Mouse (Mus musculus): ENCODE measurements at regions not wholly inside any gene's neighbourhood (a gene's known extent, or its start where the extent isn't known, plus 50 kb on each side); places are given as distances from the start of the nearest gene placed in this dataset.
"Not testable (repeated sequence)": the region's sequence is repeated elsewhere in the genome, so short reads cannot be mapped to it uniquely, and the experiment has no call there.

DNA sequence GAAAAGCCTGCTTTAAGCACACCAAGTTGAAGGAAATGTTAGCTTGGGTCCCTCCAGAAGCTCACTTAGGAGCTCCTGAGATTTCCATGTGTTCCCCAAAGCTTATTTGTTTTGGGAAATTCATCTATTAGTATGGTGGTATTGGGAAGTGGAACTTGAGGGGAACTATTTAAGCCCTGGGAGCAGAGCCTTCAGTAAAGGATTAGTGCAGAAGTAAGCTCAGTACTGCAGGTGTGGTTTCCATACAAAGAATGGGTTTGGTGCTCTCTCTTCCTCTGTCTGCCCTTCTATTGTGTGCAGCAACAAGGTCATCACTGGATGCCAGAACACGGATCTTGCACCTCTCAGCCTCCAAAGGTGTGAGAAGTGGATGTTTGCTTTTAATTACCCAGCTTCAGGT lies 57.2 kb downstream of the Foxa2 start:
- no peak for DNase-seq

DNA sequence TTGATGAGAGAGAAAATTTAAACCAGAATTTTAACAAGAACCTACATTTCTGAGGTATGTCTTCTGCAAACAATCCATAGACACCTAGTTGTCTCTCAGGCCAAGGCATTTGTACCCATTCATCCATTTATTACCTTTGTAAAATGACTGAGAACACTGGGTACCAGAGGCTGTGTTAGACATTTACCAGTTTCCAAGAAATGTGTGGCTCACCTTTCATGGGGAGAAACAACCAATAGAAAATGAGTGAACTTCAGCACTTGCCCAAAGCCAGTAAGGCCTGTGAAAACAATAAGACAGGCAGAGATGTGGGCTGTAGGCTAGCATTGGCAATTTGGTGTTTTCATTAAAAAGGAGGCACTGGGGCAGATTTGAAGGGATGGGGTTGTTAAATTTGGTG lies 58.2 kb downstream of the Foxa2 start:
- DNase-seq, result no peak

DNA sequence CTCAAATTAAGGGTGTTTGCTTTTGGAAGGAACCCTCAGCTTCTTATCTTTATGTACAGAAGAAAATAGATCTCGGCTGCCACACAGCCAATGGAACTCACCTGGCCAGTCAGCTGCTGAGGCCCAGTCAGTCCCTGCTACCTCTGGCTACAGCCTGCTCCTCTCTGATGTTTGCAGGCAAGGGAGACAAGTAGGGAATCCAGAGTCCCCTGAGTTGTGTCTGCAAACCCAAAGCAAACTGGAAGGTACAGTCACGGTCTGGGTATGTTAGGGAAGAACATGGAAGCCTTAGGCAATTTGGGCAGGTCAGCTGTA lies 61.6 kb downstream of the Foxa2 start:
- no peak for DNase-seq

DNA sequence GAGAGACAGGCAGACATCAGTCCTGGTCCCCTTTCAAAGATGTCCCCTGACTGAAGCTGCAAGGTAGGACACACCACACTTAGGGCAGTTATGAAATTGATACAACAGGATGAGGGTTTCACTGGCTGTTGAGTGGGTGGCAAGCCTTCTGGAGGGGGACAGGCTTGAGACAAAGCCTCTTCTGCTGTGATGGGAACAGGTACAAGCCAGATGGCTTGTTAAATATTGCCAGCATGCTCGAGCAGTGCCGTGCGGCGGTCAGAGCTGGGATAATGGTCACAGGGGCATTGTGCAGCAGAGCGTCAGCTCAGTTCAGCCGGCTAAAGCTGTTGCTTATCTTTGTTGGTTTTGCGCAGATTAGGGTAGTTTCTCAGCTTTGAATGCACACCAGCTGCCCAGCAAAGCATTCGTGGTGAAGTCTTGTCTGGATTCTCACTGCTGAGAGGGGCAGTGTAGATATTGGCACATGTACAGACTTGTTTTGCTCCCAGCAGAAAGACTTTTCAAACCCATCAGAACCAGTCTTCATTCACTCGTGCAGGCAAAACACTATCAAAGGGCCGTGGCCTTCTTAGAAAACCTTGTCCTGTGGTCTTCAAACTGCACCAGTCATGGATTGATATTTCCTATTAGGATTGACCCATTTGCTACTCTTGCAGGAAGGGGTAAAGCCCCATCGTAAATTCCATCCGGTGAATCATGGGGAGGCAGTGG lies 62.1 kb downstream of the Foxa2 start:
- no peak for DNase-seq

DNA sequence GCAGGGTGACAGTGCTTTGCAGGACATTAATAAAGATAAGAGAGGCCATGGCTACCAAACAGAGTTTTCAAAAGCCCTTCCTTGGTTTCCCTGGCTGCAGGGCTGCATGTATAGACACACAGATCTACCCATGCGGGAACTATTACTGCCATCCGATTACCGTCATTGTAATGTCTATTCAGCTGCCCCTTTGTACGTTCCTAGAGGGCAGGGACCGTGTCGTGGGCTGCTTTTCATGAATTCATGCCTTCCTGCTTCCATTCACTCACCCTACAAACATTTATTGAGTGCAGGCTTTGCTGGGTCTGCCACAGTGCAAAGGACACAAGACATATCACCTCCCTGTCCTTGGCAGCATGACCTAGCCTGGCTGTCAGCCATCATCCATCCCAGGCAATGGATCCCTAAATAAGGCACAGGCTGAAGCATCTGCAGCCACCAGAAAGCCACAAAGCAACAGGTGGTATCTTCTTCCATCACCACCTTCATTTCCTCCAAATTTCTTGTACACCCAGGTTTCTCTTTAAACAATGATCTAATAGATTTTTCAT lies 65.8 kb downstream of the Foxa2 start:
- DNase-seq, result no peak

DNA sequence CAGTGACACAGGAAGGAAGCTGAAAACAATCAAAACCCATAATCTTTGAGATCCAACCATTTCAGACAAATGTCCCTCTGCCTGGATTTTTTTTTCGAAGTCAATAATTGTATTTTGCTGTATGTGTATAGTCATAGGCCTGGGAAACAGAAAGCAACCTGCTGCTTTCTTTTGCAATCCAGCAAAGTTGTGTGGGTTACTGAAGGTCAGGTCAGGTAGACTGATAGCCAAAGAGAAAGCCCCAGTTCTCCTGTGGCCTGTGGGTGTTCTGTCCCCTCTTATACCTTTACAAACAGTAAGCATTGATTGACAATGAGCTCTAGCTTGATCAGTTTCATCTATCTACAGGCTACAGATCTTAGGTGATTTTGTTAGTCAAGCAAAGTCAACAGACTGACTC lies 66.4 kb downstream of the Foxa2 start:
- DNase-seq, result no peak

DNA sequence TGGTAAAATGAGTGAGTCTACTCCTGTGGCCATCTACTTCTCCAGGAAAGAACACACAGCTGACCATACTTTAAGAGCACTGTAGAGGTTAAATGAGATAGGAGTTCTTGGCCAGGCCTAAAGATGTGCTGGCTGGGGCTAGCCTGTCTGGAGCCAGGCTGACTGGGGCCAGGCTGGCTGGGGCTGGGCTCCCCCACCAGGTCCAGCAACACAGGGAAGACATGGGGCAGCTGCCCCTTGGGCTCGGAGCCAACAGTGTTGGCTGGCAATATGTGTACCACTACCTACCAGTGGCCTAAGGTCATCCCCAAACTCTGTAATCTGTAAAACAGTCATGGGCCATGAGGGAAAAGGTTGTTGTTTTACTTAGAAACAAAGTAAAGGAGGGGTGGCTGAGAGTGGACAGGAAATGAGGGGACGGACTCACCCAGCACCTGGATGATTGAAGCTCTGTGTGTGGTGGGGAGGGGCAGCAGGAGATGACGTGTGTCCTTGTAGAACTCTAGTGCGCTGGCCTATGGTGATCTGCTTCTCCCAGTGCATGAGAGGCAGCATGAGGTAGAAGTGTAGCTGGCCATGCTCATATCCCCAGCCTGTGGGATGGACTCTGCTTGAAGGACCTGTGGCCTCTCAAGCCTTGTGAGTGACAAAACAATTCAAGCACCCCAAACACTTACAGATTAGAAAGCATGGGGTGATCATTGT lies 67.0 kb downstream of the Foxa2 start:
- no peak for DNase-seq

DNA sequence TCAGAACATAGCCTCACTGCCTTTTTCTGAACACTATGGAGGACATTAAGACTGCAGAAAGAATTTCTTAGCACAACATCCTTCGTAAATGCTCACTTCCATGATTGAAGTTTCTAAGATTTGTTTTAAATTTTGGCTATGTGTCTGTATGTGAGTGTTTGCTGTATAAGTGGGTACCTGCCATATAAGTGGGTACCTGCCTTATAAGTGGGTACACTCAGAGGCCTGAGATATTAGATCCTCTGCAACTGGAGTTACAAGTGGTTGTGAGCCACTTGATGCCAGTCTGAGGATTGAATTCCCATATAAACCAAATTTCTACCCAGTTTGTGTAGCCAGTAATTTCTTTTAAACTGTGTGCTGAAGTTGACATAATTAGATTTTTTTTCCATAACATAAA lies 67.8 kb downstream of the Foxa2 start:
- no peak for DNase-seq

DNA sequence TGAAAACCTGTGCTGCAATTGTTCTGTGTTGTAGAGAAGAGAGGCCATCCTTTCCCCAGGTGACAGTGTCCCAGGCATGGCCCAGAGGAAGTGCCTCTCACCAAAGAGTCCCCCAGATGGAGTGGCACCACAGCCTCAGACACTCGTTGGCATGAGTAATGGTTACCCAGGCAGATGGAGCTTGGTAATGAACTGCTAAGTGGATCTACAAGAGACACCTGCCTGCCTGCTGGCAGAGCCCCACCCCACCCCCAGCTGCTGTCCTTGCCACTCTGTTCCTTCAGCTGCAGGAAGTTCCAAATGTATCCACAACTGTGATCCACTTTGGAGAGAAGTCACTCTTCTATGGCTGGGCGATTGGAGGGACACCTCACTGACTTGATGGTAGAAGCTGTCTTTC lies 72.0 kb downstream of the Foxa2 start:
- no peak for DNase-seq

DNA sequence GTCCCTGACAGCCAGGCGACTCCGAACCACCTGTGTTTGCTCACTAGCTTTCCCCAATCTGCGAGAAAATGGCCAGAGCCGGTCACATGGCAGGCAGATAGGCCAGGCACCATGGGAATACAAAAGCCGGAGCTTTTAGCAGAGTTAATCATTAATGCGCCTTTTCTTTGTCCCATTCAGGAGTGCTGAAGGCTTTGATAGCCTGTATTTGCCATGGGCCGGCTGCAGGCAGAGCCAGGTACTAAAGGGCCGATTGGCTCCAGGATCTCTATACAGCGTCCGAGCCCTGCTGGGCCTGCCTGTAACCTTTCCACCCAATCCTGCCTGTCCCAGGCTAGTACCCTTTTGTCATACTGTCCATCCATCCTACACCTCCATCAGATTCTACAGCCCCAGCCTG lies 78.1 kb downstream of the Foxa2 start:
- DNase-seq, result no peak

DNA sequence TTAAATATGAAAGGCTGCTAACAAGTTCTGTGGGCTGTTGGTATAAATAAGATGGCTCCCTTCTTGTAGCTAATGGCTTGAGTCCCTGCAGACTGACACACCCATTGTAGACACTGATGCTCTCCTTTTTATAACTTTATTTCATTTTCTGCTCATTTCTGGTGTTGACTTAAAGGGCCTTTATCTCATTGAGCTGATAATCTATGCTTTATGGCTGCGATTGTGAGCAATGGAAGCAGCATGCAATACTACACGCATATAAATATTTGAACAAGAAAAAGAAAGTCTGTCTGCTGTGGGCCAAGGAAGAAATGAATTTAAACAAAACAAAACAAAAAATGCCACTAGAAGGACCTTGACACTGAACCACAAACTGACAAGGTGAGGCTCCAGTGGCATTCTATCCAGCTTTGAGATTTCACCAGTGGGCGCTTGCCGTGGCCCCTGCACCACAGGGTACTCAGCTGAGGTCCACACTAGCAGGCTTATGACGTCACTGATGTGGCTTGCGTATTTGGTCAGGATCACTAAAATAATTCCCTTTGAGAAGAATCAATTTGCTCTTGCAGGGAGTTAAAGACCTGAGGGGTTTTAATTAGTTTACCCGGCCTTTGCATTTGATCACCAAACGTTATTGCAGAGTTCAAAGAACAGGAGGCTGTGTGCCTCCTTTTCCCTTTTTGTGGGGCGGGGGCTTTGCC lies 78.8 kb downstream of the Foxa2 start:
- DNase-seq, result no peak

DNA sequence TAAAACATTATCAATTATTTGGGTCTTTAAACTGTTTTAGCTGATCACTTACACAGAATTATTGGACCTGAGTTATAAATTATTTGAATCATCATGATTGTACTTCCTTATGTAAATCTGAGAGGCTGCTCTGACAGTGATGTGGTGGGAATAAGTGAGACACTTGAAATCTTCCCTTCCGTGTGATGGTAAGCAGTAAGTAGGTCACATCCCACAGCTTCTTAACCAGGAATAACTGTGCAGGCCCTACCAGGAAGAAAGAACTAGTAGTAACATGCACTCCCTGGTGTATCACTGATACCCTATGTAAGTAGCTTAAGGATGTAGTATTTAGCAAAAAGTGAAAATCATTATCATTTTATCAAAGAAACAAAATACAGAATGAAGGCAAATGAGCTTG lies 83.5 kb downstream of the Foxa2 start:
- DNase-seq, result not testable (repeated sequence)

DNA sequence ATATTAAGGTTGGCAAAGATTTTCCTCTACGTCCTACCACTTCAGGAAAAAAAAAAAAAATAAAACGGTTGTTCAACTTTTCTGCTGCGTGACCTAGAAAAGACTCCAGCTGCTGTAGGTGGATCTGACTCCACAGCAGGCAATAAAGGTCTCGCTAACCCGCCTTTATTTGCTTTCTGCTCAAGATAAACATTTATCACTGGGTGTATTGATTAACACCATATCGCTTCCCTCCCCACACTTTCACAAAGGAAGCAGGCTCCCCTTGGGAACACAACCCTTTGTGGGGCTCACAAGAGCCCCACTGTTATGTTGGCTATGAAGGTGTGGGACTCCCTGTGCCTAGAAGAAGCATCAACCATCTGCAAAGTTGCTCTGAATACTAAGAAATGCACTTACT lies 85.1 kb downstream of the Foxa2 start:
- no peak for DNase-seq

DNA sequence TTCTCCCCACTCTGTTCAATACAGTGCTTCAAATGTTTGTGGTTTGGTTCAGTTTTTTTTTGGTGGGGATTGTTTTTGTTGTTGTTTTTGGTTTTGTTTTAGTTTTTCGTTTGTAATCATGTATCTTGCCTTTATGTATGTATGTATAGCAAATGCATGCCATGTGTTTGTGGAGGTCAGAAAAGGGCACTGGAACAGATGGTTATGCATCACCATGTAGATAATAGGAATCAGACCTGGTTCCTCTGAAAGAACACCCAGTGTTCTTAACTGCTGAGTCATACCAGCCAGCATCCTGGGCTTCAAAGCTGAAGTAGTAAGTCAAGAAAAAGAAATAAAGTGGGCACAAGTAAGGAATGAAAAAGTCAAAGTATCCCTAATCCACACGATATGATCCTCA lies 92.6 kb downstream of the Foxa2 start:
- no peak for DNase-seq

DNA sequence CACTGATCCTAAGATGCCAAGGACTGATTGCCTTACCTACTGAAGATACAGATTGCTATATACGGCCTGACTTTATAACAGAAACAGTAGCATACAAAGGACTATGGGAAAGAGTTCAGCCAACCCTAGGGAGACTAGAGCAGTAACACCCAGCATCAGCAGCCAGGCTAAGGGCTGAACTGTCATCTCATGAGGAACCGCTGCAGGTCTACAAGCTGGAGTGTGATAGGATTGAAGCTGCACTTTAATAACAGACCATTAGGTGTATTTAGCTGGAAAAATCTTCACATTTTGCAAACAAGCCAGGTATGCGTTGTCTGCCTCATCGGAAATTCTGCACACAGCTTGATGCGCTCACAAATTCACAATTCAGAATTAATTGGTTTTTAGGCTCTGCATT lies 95.5 kb downstream of the Foxa2 start:
- no peak for DNase-seq

DNA sequence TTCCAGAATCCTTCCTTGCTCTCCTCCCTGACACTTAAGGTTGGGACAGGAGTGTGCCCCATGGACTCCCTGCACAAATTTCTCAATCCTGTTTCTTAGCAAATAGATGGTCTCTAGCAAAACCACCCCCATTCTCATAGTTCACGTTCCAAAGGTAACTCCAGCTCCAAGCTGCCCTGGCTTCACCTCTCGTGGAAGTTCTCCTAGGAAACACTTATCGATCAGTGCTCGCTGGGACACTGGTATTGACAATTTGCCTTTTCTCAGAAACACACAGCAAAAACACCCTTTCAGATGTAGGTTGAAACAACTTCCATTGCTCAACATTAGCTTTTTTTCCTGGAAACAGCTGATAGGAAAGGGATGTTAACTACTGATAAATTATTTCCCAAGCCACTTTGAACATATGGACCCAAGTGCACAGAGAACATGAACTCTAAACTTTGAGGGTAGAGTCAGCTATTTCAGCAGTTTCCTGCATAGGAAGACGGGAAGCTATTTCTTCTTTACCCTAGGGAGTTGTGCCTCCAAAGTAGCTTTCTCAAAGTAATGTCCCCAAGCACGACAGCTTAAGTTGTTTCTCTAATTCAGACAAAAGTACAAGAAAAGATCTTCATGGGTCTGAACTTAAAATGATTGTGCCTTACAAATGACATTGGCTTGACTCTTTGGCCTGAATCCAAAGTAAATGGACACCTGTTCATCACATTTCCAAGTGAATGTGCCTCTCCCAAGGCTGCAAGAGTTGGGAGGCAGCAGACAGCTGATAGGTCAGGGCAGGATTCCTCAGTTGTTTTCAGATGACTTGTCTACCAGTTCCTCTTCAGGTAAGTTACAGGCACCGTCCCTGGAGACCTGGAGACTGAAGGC lies 102.4 kb downstream of the Foxa2 start:
- DNase-seq, result no peak

DNA sequence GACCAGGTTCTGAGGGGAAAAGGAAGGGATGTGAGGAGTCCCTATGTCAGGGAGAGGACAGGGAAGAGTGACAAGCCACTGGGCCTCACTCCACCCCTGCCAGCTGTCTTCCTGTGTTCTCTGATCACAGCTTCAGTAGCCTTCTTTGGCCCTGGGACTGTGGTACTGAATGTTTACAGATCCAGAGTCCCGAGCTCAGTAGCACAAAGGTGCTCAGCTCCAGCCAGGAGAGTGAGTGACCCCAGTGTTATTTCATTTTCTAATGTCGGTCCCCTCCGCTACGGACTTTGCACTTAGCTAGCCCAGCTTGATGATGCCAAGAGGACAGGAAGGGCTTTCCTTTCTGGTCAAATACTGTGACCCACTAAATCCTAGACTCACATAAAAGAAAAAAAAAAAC lies 104.2 kb downstream of the Foxa2 start:
- DNase-seq, result no peak

DNA sequence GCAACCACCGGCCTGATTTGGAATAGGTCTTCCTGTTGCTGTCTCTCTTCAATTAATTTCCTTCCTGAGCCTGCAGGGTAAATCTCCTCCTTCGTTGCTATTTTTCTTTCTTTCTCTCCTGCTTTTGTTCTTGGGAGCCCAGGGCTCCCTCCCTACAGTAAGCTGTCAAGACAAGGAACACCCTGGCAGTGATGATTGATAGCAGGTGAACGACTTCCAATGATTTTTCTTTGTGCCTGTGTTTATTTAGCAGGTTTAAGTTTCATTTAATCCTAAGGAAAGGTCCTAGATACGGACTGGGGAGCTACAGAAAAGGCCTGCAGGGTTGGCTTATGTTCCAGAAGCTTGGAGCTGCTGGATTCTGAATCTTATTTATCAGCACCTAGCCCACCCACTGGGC lies 105.5 kb downstream of the Foxa2 start:
- DNase-seq, result no peak

DNA sequence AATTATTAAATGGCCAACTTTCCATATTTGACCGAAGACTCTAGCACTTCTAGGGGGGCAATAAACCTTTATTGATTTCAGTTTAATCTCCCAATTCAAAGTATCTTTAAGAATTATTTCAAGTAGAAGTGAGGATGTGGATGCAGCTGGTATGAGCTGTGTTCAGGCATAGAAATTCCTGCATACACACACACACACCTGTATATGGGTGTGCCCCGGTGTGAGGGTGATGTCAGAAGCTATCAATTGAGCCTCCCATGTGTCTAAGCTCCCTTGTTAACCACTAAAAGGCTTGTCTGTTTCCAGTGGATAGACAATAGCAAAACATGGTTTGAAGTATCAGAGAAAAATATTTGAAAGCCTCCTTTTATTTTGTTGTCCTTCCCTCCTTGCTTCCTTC lies 114.3 kb downstream of the Foxa2 start:
- DNase-seq, result no peak

DNA sequence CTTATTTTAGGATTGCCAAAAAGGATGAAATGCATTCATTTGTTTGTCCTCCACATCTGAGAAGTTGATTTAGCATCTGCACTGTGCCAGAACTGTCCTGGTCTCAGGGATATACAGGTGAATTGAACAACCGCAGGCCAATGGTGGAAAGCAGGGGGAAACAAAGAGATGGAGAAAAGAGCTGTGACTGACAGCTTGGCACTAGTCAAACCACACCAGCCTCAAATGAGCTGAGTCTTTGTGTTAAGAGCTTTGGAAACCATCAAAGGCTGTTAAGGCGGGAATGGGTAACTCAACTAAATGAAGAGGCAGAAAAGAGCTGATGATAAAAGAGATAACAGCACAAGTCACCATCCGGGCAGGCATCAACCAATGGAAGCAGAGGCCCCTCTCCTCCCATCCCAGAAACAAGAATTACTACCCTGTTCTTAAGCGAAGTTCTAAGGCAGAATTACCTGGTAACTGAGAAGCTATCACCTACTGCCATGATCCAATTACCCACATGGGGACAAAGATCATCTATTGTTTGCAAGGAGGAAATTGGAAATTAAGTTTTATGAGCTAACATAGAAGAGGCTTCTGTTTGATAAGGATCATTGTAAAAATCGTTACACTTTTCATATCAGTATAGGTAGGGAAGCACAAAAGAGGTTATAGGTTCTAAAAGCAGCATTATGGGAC lies 117.6 kb downstream of the Foxa2 start:
- DNase-seq, result no peak

DNA sequence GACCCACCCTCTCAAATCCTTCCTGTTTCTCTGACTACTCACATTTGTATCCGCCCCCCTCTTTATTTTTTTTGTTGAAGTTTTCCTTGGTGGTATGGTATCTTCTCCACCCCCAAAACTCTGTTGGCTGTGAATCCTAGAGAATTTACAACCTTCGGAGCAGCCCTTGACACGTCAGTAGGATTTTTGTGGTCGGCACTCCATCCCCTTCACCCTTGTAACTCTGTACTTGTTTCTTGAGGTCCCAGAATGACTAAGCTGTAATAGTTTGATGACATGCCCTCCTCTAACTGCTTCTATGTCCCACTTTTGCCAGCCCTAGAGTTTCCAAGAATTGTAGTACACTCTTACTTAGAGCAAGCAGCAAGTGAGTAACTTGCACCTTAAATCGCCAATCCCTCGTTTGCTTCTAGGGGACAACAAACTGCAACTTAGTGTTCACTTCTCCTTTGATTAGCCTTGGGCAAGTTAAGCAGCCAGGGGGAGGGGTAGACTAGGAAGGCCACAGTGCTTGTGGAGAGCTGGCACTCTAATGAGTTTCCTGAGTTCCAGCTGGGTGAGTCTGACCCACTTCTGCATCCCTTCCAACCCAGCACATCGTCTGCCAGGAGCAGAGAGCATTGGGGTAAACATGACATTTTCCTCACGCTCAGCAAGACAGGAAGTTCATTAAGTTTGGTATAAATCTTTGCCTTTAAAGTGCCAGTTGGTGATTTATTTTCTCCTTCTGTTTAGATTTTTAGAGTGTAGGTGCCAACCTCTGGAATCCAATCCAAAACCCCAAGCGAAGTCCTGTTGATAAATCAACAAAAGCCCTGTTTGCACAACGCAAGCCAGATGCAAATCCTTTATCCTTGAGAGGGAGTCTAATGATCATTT lies 118.7 kb downstream of the Foxa2 start:
- DNase-seq, result no peak

DNA sequence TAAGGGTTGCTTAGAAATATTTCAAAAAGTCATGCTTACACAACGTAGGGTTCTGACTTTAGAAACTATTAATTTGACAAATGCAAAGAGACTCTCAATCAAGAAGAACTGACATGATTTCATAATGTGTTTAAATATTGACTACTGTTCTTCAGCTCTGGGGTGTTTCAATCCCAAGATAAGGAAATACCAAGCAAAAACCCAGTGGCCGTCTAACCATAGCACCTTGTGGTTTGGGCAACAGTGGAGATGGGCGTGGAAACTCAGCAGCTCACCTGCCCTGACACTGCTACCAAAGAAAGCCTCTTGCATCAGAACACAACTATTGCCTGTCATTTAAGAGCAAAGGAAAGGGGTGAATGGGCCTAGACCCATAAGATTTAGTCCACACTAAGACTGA lies 119.9 kb downstream of the Foxa2 start:
- DNase-seq, result no peak

All from thymus, postnatal 25 days (tissue).